Mouse (Mus musculus): ENCODE results near the gene Cpne4. TPM values are rescaled to one million over a fixed set of nuclear protein-coding genes. Genes with fewer than 3 reads are reported as not detected.

Gene Cpne4
- total RNA-seq, 2 experiments from 2014 or later = not detected

Other genes starting within 250 kb of the Cpne4 start
- 1.6 and 5.5 TPM in 2 replicates for gene Acpp, start 209.5 kb upstream of the Cpne4 start, total RNA-seq (2014; fragmentation: Nextera tagmentation)
- 1.3 and 1.7 TPM in 2 replicates for gene Acpp, start 209.5 kb upstream of the Cpne4 start, total RNA-seq (2017)